Mouse (Mus musculus) olfactory bulb, adult 2 months (tissue): ENCODE measurements around the gene Kcnmb4.

Source experiments
- CTCF ChIP-seq: fragments of 200-500 bp; IDR thresholded peaks from 2 replicates; pipeline ENCODE4 v1.5.1; 2012; ENCODE audit warnings: low read depth, mild to moderate bottlenecking, low read length, moderate library complexity; ENCODE audit not compliant: insufficient read depth
- POLR2A ChIP-seq: fragments of 200-500 bp; IDR thresholded peaks from 2 replicates; pipeline ENCODE4 v1.6.1; 2012; ENCODE audit warnings: mild to moderate bottlenecking, low read depth, low read length, moderate library complexity; ENCODE audit not compliant: insufficient read depth

DNA sequence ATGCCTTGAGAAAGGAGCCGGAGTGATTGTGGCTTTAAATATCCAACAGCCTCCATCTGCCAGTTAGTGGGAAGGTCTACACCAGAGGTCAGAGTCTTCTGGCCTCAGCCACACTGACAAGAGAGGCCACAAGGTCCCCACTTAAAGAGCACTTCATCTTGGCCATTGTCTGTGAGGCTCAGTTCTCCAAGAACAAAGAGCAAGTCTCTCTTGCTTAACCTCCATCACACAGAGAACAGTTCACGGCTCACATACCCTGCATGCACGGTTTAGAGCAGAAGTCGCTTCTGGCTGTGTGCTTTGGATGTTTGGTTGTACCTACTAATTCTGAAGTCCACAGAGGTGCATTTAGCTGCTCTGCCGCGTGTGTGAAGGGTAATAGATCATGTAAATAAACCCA is 84.8 kb downstream of the Kcnmb4 start:
- no peak for TF ChIP-seq CTCF
- TF ChIP-seq POLR2A = no peak
